Mouse (Mus musculus): ENCODE data around the gene Slc44a1.

The Slc44a1 gene

DNA sequence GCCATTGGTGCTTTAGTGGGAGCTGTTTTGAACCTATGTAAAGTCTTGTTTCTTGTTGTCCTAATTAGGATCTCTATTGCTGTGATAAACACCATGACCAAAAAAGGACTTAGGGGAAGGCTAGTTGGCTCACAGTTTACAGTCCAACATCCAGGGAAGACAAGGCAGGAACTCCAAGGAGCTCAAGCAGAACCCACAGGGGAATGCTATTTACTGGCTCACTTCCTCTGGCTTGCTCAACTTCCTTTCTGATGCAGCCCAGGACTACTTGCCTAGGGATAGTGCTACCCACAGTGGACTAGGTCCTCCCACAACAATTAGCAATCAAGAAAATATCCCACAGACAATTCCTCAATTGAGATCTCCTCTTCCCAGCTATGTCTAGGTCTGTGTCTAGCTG lies 147.5 kb downstream of the Slc44a1 start:
- in situ Hi-C loops (cut with MboI; ENCODE audit: low pct_unique_long_range_greater_than_20kb in 1 of 2, low sequenced_read_pairs in 2 of 2, unreplicated experiment in 1 of 2): loop anchor here in 1 of 2 experiments (25.0 kb wide), 1 partner anchor 175 kb away; no protein-coding TSS in a partner anchor

DNA sequence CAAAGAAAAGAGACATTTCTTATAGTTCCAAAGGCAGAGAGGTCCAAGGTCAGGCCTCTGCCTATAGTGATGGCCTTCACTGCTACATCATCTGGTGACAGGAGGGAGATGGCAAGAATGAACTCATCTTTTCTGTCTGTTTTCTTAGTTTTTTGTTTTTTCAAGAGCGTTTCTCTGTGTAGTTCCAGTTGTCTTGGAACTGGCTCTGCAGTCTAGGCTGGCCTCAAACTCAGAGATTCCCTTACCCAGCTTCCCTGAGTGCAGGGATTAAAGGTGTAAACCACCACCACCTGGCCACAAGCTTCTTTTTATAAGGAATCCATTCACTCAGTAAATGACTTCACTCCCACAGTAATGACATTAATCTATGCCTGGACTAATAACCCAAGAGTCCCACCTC lies 148.7 kb downstream of the Slc44a1 start:
- in situ Hi-C loops (cut with MboI; ENCODE audit: low pct_unique_long_range_greater_than_20kb in 1 of 2, low sequenced_read_pairs in 2 of 2, unreplicated experiment in 1 of 2): loop anchor here in 1 of 2 experiments (25.0 kb wide), 1 partner anchor 177 kb away; no protein-coding TSS in a partner anchor

- in situ Hi-C loops (cut with MboI; ENCODE audit: low pct_unique_long_range_greater_than_20kb in 1 of 2, low sequenced_read_pairs in 2 of 2, unreplicated experiment in 1 of 2): loop anchor here in 1 of 2 experiments (25.0 kb wide), 1 partner anchor 177 kb away; no protein-coding TSS in a partner anchor
These were observed 149.3 kb downstream of the Slc44a1 start for GRCm38 (mm10) chr4:53589466-53589865.

- in situ Hi-C loops (cut with MboI; ENCODE audit: low pct_unique_long_range_greater_than_20kb in 1 of 2, low sequenced_read_pairs in 2 of 2, unreplicated experiment in 1 of 2): loop anchor here (5.0 to 25.0 kb wide), 3 partner anchors 178 to 465 kb away; no protein-coding TSS in a partner anchor
These were observed 149.9 kb downstream of the Slc44a1 start for GRCm38 (mm10) chr4:53590163-53590562.

- in situ Hi-C loops (cut with MboI; ENCODE audit: low pct_unique_long_range_greater_than_20kb in 1 of 2, low sequenced_read_pairs in 2 of 2, unreplicated experiment in 1 of 2): loop anchor here (5.0 to 25.0 kb wide), 3 partner anchors 179 to 466 kb away; no protein-coding TSS in a partner anchor
These were observed 150.7 kb downstream of the Slc44a1 start for GRCm38 (mm10) chr4:53590691-53591447.

DNA sequence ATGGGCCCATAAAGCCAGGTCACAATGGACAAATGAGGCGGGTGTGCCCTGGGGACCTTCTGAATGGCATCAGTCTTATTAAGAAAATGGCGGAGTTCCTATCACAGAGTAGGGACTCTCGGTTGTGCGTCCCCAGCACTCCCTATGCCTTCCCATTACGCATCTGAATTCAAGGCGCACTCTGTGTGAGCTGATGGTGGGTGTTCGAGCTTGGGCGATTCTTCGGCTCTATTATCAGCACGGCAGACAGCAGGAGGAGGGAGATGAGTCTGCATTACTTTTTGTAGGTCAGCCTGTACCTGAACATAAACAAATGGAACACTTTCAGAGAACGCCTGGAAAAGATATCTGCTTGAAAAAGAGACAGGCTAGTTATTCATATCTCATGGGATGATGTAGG lies 151.3 kb downstream of the Slc44a1 start:
- in situ Hi-C loops (cut with MboI; ENCODE audit: low pct_unique_long_range_greater_than_20kb in 1 of 2, low sequenced_read_pairs in 2 of 2, unreplicated experiment in 1 of 2): loop anchor here (5.0 to 25.0 kb wide), 3 partner anchors 179 to 467 kb away; no protein-coding TSS in a partner anchor

- in situ Hi-C loops (cut with MboI; ENCODE audit: low pct_unique_long_range_greater_than_20kb in 1 of 2, low sequenced_read_pairs in 2 of 2, unreplicated experiment in 1 of 2): loop anchor here (5.0 to 25.0 kb wide), 3 partner anchors 180 to 467 kb away; no protein-coding TSS in a partner anchor
These were observed 151.7 kb downstream of the Slc44a1 start for GRCm38 (mm10) chr4:53591941-53592340.

- in situ Hi-C loops (cut with MboI; ENCODE audit: low pct_unique_long_range_greater_than_20kb in 1 of 2, low sequenced_read_pairs in 2 of 2, unreplicated experiment in 1 of 2): loop anchor here (5.0 to 25.0 kb wide), 3 partner anchors 180 to 468 kb away; no protein-coding TSS in a partner anchor
These were observed 152.2 kb downstream of the Slc44a1 start for GRCm38 (mm10) chr4:53592386-53592785.

DNA sequence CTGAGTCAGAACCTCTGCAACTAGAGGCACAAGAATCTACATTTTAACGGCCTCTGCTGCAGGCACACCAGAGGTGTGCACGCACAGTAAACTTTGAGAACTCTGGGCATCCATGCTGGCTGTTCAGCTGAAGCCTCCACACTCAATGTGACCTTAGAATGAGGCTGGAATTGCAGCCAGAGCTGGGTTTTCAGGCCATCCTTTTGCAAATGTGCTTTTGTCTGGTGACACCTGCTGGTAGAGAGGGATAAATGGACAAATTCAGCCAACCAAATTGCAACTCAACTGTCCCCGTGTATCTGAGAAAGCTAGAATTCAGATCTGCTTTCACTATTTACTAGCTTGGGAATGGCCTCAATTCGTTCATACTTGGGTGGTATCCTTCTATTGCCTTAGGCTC lies 154.0 kb downstream of the Slc44a1 start:
- in situ Hi-C loops (cut with MboI; ENCODE audit: low pct_unique_long_range_greater_than_20kb in 1 of 2, low sequenced_read_pairs in 2 of 2, unreplicated experiment in 1 of 2): loop anchor here (5.0 to 25.0 kb wide), 3 partner anchors 182 to 469 kb away; no protein-coding TSS in a partner anchor

DNA sequence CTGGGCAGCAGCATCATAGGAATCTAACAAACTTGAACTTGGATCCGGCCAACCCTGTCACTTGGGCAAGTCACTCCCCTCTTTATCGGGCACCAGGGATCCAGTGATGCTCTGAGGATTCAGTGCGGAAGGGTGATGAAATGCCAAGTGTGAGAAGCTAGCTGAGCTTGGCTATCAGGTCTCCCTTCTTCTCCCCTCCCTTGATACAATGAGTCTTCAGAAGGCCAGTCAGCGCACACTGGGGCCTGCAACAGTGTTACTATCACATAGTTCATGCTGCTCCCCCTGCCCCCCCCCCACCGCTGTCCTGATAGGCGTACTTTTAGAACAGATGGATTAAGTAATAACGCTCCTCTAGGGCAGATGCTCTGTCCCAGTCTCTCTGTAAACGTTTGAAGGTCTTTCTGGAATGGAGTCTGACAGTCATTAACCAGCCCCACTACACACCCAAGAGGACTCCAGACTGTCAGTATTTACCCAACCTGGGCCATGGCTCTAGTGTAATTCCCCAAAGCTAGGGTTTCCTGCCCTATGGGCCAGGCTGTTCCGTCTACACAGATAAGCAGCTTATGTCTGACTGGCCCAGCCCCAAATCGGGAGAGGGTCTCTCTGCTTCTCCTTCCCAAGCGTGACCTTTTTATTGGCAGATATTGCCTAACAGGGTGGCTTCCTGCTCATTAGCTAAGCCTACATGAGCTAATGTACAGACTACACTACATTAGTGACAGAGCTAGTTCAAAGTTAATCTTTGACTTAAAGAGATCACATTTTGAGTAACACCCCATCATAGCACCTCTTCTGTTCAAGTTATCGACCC lies 155.2 kb downstream of the Slc44a1 start:
- in situ Hi-C loops (cut with MboI; ENCODE audit: low pct_unique_long_range_greater_than_20kb in 1 of 2, low sequenced_read_pairs in 2 of 2, unreplicated experiment in 1 of 2): loop anchor here (10.0 to 25.0 kb wide), 2 partner anchors 183 to 471 kb away; no protein-coding TSS in a partner anchor

- in situ Hi-C loops (cut with MboI; ENCODE audit: low pct_unique_long_range_greater_than_20kb in 1 of 2, low sequenced_read_pairs in 2 of 2, unreplicated experiment in 1 of 2): loop anchor here (10.0 to 25.0 kb wide), 2 partner anchors 184 to 471 kb away; no protein-coding TSS in a partner anchor
These were observed 156.1 kb downstream of the Slc44a1 start for GRCm38 (mm10) chr4:53596063-53596895.

- in situ Hi-C loops (cut with MboI; ENCODE audit: low pct_unique_long_range_greater_than_20kb in 1 of 2, low sequenced_read_pairs in 2 of 2, unreplicated experiment in 1 of 2): no loop called here
These were observed 160.2 kb downstream of the Slc44a1 start for GRCm38 (mm10) chr4:53600462-53600861.

GRCm38 (mm10) chr4:53614576-53615225 lies 174.5 kb downstream of the Slc44a1 start:
- in situ Hi-C loops (cut with MboI; ENCODE audit: low pct_unique_long_range_greater_than_20kb in 1 of 2, low sequenced_read_pairs in 2 of 2, unreplicated experiment in 1 of 2): no loop called here

DNA sequence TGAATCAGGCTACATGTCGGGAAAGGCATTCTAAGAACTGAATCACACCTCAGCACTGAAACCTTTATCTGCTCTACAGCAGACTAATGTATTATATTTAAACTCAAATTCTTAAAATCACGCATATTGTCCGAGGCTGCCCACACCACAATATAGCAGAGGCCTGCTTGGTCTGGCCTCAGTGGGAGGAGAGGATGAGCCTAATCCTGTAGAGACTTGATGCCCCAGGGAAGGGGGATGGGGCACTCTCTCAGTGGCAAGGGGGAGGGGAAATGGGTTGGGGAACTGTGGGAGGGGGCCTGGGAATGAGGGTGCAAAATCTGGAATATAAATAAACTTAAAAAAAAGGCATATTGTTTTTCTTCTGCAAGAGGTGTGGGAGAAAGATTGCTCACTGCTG lies 177.8 kb downstream of the Slc44a1 start:
- in situ Hi-C loops (cut with MboI; ENCODE audit: low pct_unique_long_range_greater_than_20kb in 1 of 2, low sequenced_read_pairs in 2 of 2, unreplicated experiment in 1 of 2): no loop called here

- in situ Hi-C loops (cut with MboI; ENCODE audit: low pct_unique_long_range_greater_than_20kb in 1 of 2, low sequenced_read_pairs in 2 of 2, unreplicated experiment in 1 of 2): no loop called here
These were observed 179.9 kb downstream of the Slc44a1 start for GRCm38 (mm10) chr4:53620104-53620503.

GRCm38 (mm10) chr4:53621084-53621483 lies 180.9 kb downstream of the Slc44a1 start:
- in situ Hi-C loops (cut with MboI; ENCODE audit: low pct_unique_long_range_greater_than_20kb in 1 of 2, low sequenced_read_pairs in 2 of 2, unreplicated experiment in 1 of 2): no loop called here

DNA sequence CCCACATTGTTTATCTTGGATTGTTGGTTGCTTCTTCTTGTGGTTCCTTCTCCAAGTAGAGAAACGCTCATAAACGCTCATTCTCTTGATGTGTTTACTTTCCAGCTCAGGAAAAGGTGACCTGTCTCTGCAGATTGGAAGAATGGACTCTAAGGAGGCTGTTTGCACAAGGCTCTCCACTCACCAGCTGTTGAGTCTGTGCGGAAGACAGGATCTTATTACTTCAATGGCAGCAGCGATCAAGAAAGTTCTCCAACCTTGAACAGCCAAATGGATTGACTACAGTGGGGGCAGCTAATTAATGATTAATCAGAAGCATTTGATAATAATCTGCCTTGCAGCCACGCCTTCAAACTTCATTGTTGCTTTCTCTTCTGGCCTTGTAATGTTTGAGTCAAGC lies 181.3 kb downstream of the Slc44a1 start:
- in situ Hi-C loops (cut with MboI; ENCODE audit: low pct_unique_long_range_greater_than_20kb in 1 of 2, low sequenced_read_pairs in 2 of 2, unreplicated experiment in 1 of 2): no loop called here
